Comparison of ENCODE assay signal across 8 mouse cellular contexts in genomic region chr13:47122537-47123430, GRCm38 (mm10). TPM values are rescaled to one million over a fixed set of nuclear protein-coding genes. Genes with fewer than 3 reads are reported as not detected.
DNase-seq lines count a peak whose midpoint lies in the region; ATAC-seq and TF ChIP-seq lines count a peak whose summit lies in the region.

Gene Rnf144b, plus strand, starts transcription at chr13:47122656.

- intact Hi-C loops in left cerebral cortex, postnatal 10 days (cut with DNase I), result no loop called here

- no peaks in the 10 kb centered on the region for H3K27me3 ChIP-seq in ES-Bruce4 (ENCODE audit: control insufficient read depth, insufficient read depth, low read length, poor library complexity, severe bottlenecking)
- no peaks in the 10 kb centered on the region for H3K27me3 ChIP-seq in forebrain, postnatal 0 days (ENCODE audit: insufficient read depth, low read length)
- H3K27me3 ChIP-seq in hindbrain, embryonic 10.5 days (ENCODE audit: insufficient read depth, poor library complexity, severe bottlenecking), result peaks cover 49% of the 10 kb centered on the region

- TF ChIP-seq EP300 in ES-Bruce4 (IDR thresholded peaks at IDR 0.05; ENCODE audit: insufficient read depth, low read depth, low read length), result no peak

- H3K4me1 ChIP-seq in ES-Bruce4 (ENCODE audit: control insufficient read depth, insufficient read depth, low read length), result peaks cover 3% of the 10 kb centered on the region
- H3K4me1 ChIP-seq in bone marrow, adult 2 months (ENCODE audit: control insufficient read depth, insufficient read depth, low read length), result peaks cover 1% of the 10 kb centered on the region
- H3K4me1 ChIP-seq in forebrain, postnatal 0 days (ENCODE audit: insufficient read depth), result 0 out of 2 replicates have a peak, but pooled peaks cover 8% of the 10 kb centered on the region
- peaks cover 21% of the 10 kb centered on the region for H3K4me1 ChIP-seq in hindbrain, embryonic 10.5 days (replicated peaks)

- 3% methylated on average over 55 of the region's 55 CpGs for WGBS in bone marrow, adult 2 months
- WGBS in forebrain, postnatal 0 days, result 4% methylated on average over 52 of the region's 55 CpGs
- 2% methylated on average over 55 of the region's 55 CpGs for whole genome bisulfite sequencing in hindbrain, embryonic 10.5 days
- 4% methylated on average over 50 of the region's 55 CpGs for WGBS in macrophage (ENCODE audit: missing documents)

- no peak for TF ChIP-seq CTCF in ES-Bruce4 (IDR thresholded peaks at IDR 0.05; ENCODE audit: low read depth, low read length)
- TF ChIP-seq CTCF in bone marrow, adult 2 months (IDR thresholded peaks at IDR 0.05; ENCODE audit: control insufficient read depth, insufficient read depth, low read length), result no peak
- no peak for TF ChIP-seq CTCF in forebrain, postnatal 0 days (IDR thresholded peaks at IDR 0.05; ENCODE audit: low read depth)

- peak; percentile 29; the same call in 1 of the 2 replicates for ATAC-seq in forebrain, postnatal 0 days

- H3K4me2 ChIP-seq in forebrain, postnatal 0 days (ENCODE audit: low read depth), result peak within 1 kb of the TSS; percentile 99

- H3K9me3 ChIP-seq in ES-Bruce4 (replicated peaks; ENCODE audit: control insufficient read depth, insufficient read depth, low read length, poor library complexity, severe bottlenecking), result no peaks in the 10 kb centered on the region
- H3K9me3 ChIP-seq in forebrain, postnatal 0 days (ENCODE audit: low read length), result no peaks in the 10 kb centered on the region
- H3K9me3 ChIP-seq in hindbrain, embryonic 10.5 days, result no peaks in the 10 kb centered on the region

- TF ChIP-seq POLR2A in ES-Bruce4 (IDR thresholded peaks at IDR 0.05; ENCODE audit: insufficient read depth, low read length), result no peak
- TF ChIP-seq POLR2A in bone marrow, adult 2 months (IDR thresholded peaks at IDR 0.05; ENCODE audit: borderline replicate concordance, control insufficient read depth, low read depth, low read length), result no peak

- H3K27ac ChIP-seq in ES-Bruce4 (ENCODE audit: insufficient read depth, low read length), result no peak within 1 kb of the TSS
- H3K27ac ChIP-seq in bone marrow, adult 2 months (ENCODE audit: control insufficient read depth, insufficient read depth, low read depth, low read length, poor library complexity), result no peak within 1 kb of the TSS
- no peak within 1 kb of the TSS for H3K27ac ChIP-seq in forebrain, postnatal 0 days (ENCODE audit: low read depth, low read length)
- peak within 1 kb of the TSS; percentile 59 for H3K27ac ChIP-seq in hindbrain, embryonic 10.5 days
- H3K27ac ChIP-seq in macrophage, result no peak within 1 kb of the TSS

- peak within 1 kb of the TSS; percentile 83 for H3K9ac ChIP-seq in ES-Bruce4 (ENCODE audit: low read depth, poor library complexity, severe bottlenecking)
- peak within 1 kb of the TSS; percentile 57 for H3K9ac ChIP-seq in forebrain, postnatal 0 days

- DNase-seq in forebrain, postnatal 0 days, result peak; percentile 46
- DNase-seq in hindbrain, embryonic 10.5 days (ENCODE audit: low spot score), result peak; percentile 53
- DNase-seq in left cerebral cortex, postnatal 10 days (ENCODE audit: extremely low spot score in 1 of 2, low spot score in 2 of 2), result peak; percentile 25 to 70
- peak; percentile 64 to 71 for DNase-seq in right cerebral cortex, adult 2 months (ENCODE audit: low spot score in 2 of 2)
- DNase-seq in spleen, adult 12 weeks (ENCODE audit: low spot score), result no peak

- H3K79me2 ChIP-seq in macrophage (ENCODE audit: inconsistent target), result no peaks in the 10 kb centered on the region

- H3K36me3 ChIP-seq in ES-Bruce4 (ENCODE audit: control insufficient read depth, insufficient read depth, low read length, poor library complexity, severe bottlenecking) (no peaks in the 10 kb centered on the region), macrophage (ENCODE audit: inconsistent target) (no peaks in the 10 kb centered on the region)
- H3K36me3 ChIP-seq in forebrain, postnatal 0 days (ENCODE audit: insufficient read depth), result no peaks in the 10 kb centered on the region
- H3K36me3 ChIP-seq in hindbrain, embryonic 10.5 days, result no peaks in the 10 kb centered on the region

- H3K4me3 ChIP-seq in ES-Bruce4 (ENCODE audit: low read depth, low read length) (peak within 1 kb of the TSS; percentile 90), macrophage (ENCODE audit: inconsistent target) (no peak within 1 kb of the TSS; the same call in 1 of the 2 replicates)
- H3K4me3 ChIP-seq in bone marrow, adult 2 months (replicated peaks; ENCODE audit: control insufficient read depth, low read depth, low read length), result peak within 1 kb of the TSS; percentile 17
- peak within 1 kb of the TSS; percentile 60 for H3K4me3 ChIP-seq in forebrain, postnatal 0 days (ENCODE audit: low read depth, low read length)
- H3K4me3 ChIP-seq in hindbrain, embryonic 10.5 days, result peak within 1 kb of the TSS; percentile 71

RNA-seq across cellular contexts. Expression of gene Rnf144b, which starts in this region (rescaled TPM):
- polyA plus RNA-seq in ES-Bruce4 (2011; ENCODE audit: insufficient read depth, insufficient read length, low read depth, missing spikeins) (1.5 and 1.6 TPM in 2 replicates), macrophage (2018) (18.6 to 49.6 TPM (median 33.3 TPM) in 3 replicates)
- 3.8 and 8.3 TPM in 2 replicates for polyA plus RNA-seq in bone marrow, adult 2 months (2011; ENCODE audit: insufficient read depth, insufficient read length, low replicate concordance, missing spikeins)
- total RNA-seq in forebrain, postnatal 0 days (2014; rRNA removed), result 2.3 and 4.0 TPM in 2 replicates
- 1.3 and 1.5 TPM in 2 replicates for polyA plus RNA-seq in forebrain, postnatal 0 days (2015; fragmentation: Nextera tagmentation; extraction: Ambion mirVana)
- 0.46 and 0.82 TPM in 2 replicates for polyA plus RNA-seq in hindbrain, embryonic 10.5 days (2016; fragmentation: Nextera tagmentation; extraction: Ambion mirVana)
- total RNA-seq in left cerebral cortex, postnatal 10 days (2021), result 10 to 100 TPM; 15.0 to 16.1 TPM
- total RNA-seq in macrophage (2018; cell fraction: chromatin; rRNA removed), result 10 to 100 TPM in 14 of 26 experiments, 1 to 10 TPM in 12; 2.0 to 44.6 (median 11.4) TPM
- total RNA-seq in macrophage (2018; cell fraction: cytosol; rRNA removed), result 10 to 100 TPM in 25 of 26 experiments, 1 to 10 TPM in 1; 5.7 to 76.1 (median 28.5) TPM
- 10 to 100 TPM in 24 of 26 experiments, 1 to 10 TPM in 2; 6.8 to 60.5 (median 21.5) TPM for total RNA-seq in macrophage (2018; cell fraction: nucleus; rRNA removed)

Comparison
In these comparisons a context has a peak if more than half of its experiments do, and no peak if none do; other contexts are left out.
1. Peak in DNase-seq, H3K4me3 ChIP-seq and H3K27ac ChIP-seq in hindbrain, embryonic 10.5 days; RNA of the gene not detected or under 1 TPM.